Mouse (Mus musculus) CH12.LX (cell line): ENCODE results near the gene Elovl6.

Experiments used
- CTCF ChIP-seq, 2 experiments: IDR thresholded peaks in 1 of 2; conservative IDR thresholded peaks in 1 of 2; 2 replicates each; pipeline ENCODE4 v1.5.1; 2011 to 2012; ENCODE audit warnings: low read depth in 2 of 2, low read length in 2 of 2, improper control_type of control experiment in 1 of 2, inconsistent platforms in 1 of 2, mild to moderate bottlenecking in 1 of 2, moderate library complexity in 1 of 2
- MAZ ChIP-seq: IDR thresholded peaks from 2 replicates; pipeline ENCODE4 v1.6.1; 2012; ENCODE audit warnings: low read depth, mild to moderate bottlenecking, inconsistent platforms, low read length, improper control_type of control experiment, moderate library complexity
- USF1 ChIP-seq: IDR thresholded peaks from 2 replicates; pipeline ENCODE4 v1.6.1; 2014; ENCODE audit warnings: low read depth, mild to moderate bottlenecking, inconsistent platforms, low read length, improper control_type of control experiment
- ZMIZ1 ChIP-seq: IDR thresholded peaks from 2 replicates; pipeline ENCODE4 v1.6.1; 2012; ENCODE audit warnings: low read depth, mild to moderate bottlenecking, inconsistent platforms, low read length, improper control_type of control experiment

- no peak for TF ChIP-seq CTCF (conservative IDR thresholded peaks at IDR 0.05 in 1 of 2, IDR thresholded peaks at IDR 0.05 in 1 of 2; ENCODE audit: low read depth in 2 of 2, low read length in 2 of 2)
- TF ChIP-seq MAZ = no peak
- TF ChIP-seq ZMIZ1 = no peak
- TF ChIP-seq USF1 = no peak
Observed at GRCm38 (mm10) chr3:129582449-129582848, 50.3 kb downstream of the Elovl6 start.
